Mouse (Mus musculus) cortical plate, adult 2 months (tissue): Measurements from ENCODE around the gene Ankrd34a.

Experiments used
- CTCF ChIP-seq: fragments of 200-500 bp; IDR thresholded peaks from 2 replicates; pipeline ENCODE4 v1.5.1; 2011; ENCODE audit warnings: mild to moderate bottlenecking, control low read depth, low read length; ENCODE audit not compliant: insufficient read depth; ENCODE audit errors: extremely low read depth
- POLR2A ChIP-seq: fragments of 200-500 bp; IDR thresholded peaks from 2 replicates; pipeline ENCODE4 v1.6.1; 2011; ENCODE audit warnings: mild to moderate bottlenecking, low read length, control low read depth; ENCODE audit not compliant: insufficient read depth; ENCODE audit errors: extremely low read depth

GRCm38 (mm10) chr3:96576005-96576658 lies 20.3 kb upstream of the Ankrd34a start:
- TF ChIP-seq CTCF: no peak
- no peak for TF ChIP-seq POLR2A
